Mouse (Mus musculus) cerebellum, adult 2 months (tissue): Measurements from ENCODE around the gene Zbtb8a.

Experiments
- CTCF ChIP-seq: fragments of 200-500 bp; IDR thresholded peaks from 2 replicates; pipeline ENCODE4 v1.5.1; 2011; ENCODE audit warnings: low read depth, mild to moderate bottlenecking, control low read depth, low read length, moderate library complexity, borderline replicate concordance; ENCODE audit not compliant: insufficient read depth
- POLR2A ChIP-seq: fragments of 200-500 bp; IDR thresholded peaks from 2 replicates; pipeline ENCODE4 v1.6.1; 2011; ENCODE audit warnings: low read length, control low read depth, borderline replicate concordance; ENCODE audit not compliant: insufficient read depth

- TF ChIP-seq CTCF (no peak), POLR2A (no peak)
These were observed 13.5 kb downstream of the Zbtb8a start for GRCm38 (mm10) chr4:129364379-129364778.
